14 mouse cellular contexts compared by ENCODE assay signal in the genomic region with DNA sequence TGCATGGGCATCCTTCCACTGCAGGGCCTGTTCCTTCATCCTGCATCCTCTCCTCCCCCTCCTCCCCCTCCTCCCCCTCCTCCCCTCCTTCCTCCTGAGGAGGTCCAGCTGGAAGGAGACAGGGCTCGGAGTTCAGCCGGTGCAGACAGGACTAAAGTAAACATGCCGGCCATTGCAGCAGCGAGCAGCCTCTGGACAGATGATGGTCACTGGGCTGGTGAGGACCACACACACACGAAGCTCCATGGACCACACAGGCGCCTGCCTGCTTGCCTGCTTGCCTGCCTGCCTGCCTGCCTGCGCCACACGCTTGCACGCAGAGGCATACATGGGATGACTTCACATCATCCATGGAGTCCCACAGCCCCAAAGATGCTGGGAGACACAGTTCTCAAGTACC.
DNase-seq lines count a peak whose midpoint lies in the region; ATAC-seq and TF ChIP-seq lines count a peak whose summit lies in the region.
"Had no signal": no experiment of that assay in that cellular context is flagged by ENCODE, and none has a peak within 500 bp of the region (broad histone marks: within the 10 kb centered on the region; RNA-seq: fewer than 3 reads in every experiment).

No protein-coding gene starts in this region.

- no peak for TF ChIP-seq CTCF in liver, postnatal 0 days (IDR thresholded peaks at IDR 0.05; ENCODE audit: low read depth)
- no peak for TF ChIP-seq CTCF in small intestine, adult 2 months (IDR thresholded peaks at IDR 0.05; ENCODE audit: extremely low read depth, insufficient read length, insufficient replicate concordance, low read depth, low read length)

- no peak overlapping the region for H3K4me2 ChIP-seq in liver, embryonic 11.5 days
- H3K4me2 ChIP-seq in liver, postnatal 0 days (ENCODE audit: low read depth, low read length): no peak overlapping the region
- no peak overlapping the region for H3K4me2 ChIP-seq in heart, embryonic 11.5 days
- H3K4me2 ChIP-seq: embryonic facial prominence, embryonic 12.5 days; hindbrain, embryonic 15.5 days had no signal

- no peak for TF ChIP-seq EP300 in liver, postnatal 0 days (IDR thresholded peaks at IDR 0.05; ENCODE audit: low read depth)

- TF ChIP-seq POLR2A in small intestine, adult 2 months (IDR thresholded peaks at IDR 0.05; ENCODE audit: low read depth, low read length): no peak

- no peaks in the 10 kb centered on the region for H3K36me3 ChIP-seq in heart, embryonic 10.5 days
- no peaks in the 10 kb centered on the region for H3K36me3 ChIP-seq in liver, embryonic 11.5 days (ENCODE audit: control insufficient read depth, insufficient read depth, low read length)
- H3K36me3 ChIP-seq in liver, postnatal 0 days (replicated peaks; ENCODE audit: insufficient read depth, low read length): no peaks in the 10 kb centered on the region
- H3K36me3 ChIP-seq in small intestine, adult 2 months (ENCODE audit: control insufficient read depth, insufficient read depth, low read length): no peaks in the 10 kb centered on the region
- H3K36me3 ChIP-seq in heart, embryonic 11.5 days (ENCODE audit: control insufficient read depth, insufficient read depth, low read length): no peaks in the 10 kb centered on the region
- H3K36me3 ChIP-seq: embryonic facial prominence, embryonic 12.5 days; hindbrain, embryonic 15.5 days had no signal

- H3K9ac ChIP-seq in liver, embryonic 11.5 days (ENCODE audit: low read depth, low read length): no peak overlapping the region
- H3K9ac ChIP-seq in liver, postnatal 0 days (replicated peaks): no peak overlapping the region
- H3K9ac ChIP-seq in heart, embryonic 11.5 days (ENCODE audit: low read depth, low read length): no peak overlapping the region
- H3K9ac ChIP-seq: embryonic facial prominence, embryonic 12.5 days; hindbrain, embryonic 15.5 days had no signal

- H3K27me3 ChIP-seq in heart, embryonic 10.5 days (ENCODE audit: insufficient read depth, poor library complexity, severe bottlenecking): peaks cover 87% of the 10 kb centered on the region
- peaks cover 12% of the 10 kb centered on the region for H3K27me3 ChIP-seq in liver, embryonic 11.5 days (replicated peaks; ENCODE audit: control insufficient read depth, insufficient read depth, low read length)
- H3K27me3 ChIP-seq in liver, postnatal 0 days (ENCODE audit: insufficient read depth, low read length): no peaks in the 10 kb centered on the region
- no peaks in the 10 kb centered on the region for H3K27me3 ChIP-seq in small intestine, adult 2 months (ENCODE audit: control insufficient read depth, insufficient read depth, low read length)
- H3K27me3 ChIP-seq in heart, embryonic 11.5 days (ENCODE audit: control insufficient read depth, insufficient read depth, low read length): peaks cover 45% of the 10 kb centered on the region

- peak overlapping the region; percentile 30 for H3K27ac ChIP-seq in heart, embryonic 10.5 days
- H3K27ac ChIP-seq in liver, embryonic 11.5 days (ENCODE audit: low read depth, low read length): peak overlapping the region; percentile 43; the same call in 1 of the 2 replicates
- H3K27ac ChIP-seq in liver, postnatal 0 days (ENCODE audit: low read depth): no peak overlapping the region
- H3K27ac ChIP-seq in small intestine, adult 2 months (ENCODE audit: insufficient read depth, low read depth, low read length): peak overlapping the region; percentile 57
- no peak overlapping the region for H3K27ac ChIP-seq in heart, embryonic 11.5 days (ENCODE audit: low read depth, low read length)
- H3K27ac ChIP-seq: embryonic facial prominence, embryonic 12.5 days; hindbrain, embryonic 15.5 days had no signal

- no peaks in the 10 kb centered on the region for H3K9me3 ChIP-seq in heart, embryonic 10.5 days
- H3K9me3 ChIP-seq in liver, embryonic 11.5 days (ENCODE audit: control insufficient read depth, low read length): no peaks in the 10 kb centered on the region
- H3K9me3 ChIP-seq in liver, postnatal 0 days (ENCODE audit: low read length): no peaks in the 10 kb centered on the region
- no peaks in the 10 kb centered on the region for H3K9me3 ChIP-seq in heart, embryonic 11.5 days (replicated peaks; ENCODE audit: control insufficient read depth, low read length)
- H3K9me3 ChIP-seq: embryonic facial prominence, embryonic 12.5 days; hindbrain, embryonic 15.5 days had no signal

- DNase-seq in heart, embryonic 10.5 days (ENCODE audit: low spot score): no peak
- DNase-seq in heart, adult 9 months (ENCODE audit: low spot score in 2 of 2): no peak
- DNase-seq in liver, embryonic 11.5 days (ENCODE audit: low spot score): peak; percentile 49
- no peak for DNase-seq in liver, postnatal 0 days
- DNase-seq in embryo, embryonic 11 days: peak; percentile 61
- DNase-seq: adrenal gland, adult 2 months; cerebellum, adult 8-10 months; thymus, postnatal 36 days had no signal

- ATAC-seq in liver, embryonic 11.5 days (replicated peaks; ENCODE audit: low FRiP score): no peak
- ATAC-seq in liver, postnatal 0 days: no peak
- no peak for ATAC-seq in monocyte, adult 5-6 weeks (replicated peaks; ENCODE audit: insufficient number of reproducible peaks, low FRiP score, low TSS enrichment, poor library complexity, severe bottlenecking)
- no peak for ATAC-seq in heart, embryonic 11.5 days (replicated peaks; ENCODE audit: insufficient number of reproducible peaks, low FRiP score, low TSS enrichment)

- H3K4me1 ChIP-seq in heart, embryonic 10.5 days: peaks cover 52% of the 10 kb centered on the region
- peaks cover 7% of the 10 kb centered on the region for H3K4me1 ChIP-seq in liver, embryonic 11.5 days (replicated peaks; ENCODE audit: control insufficient read depth, insufficient read depth, low read length)
- H3K4me1 ChIP-seq in liver, postnatal 0 days (ENCODE audit: insufficient read depth): peaks cover 3% of the 10 kb centered on the region; the same call in 1 of the 2 replicates
- H3K4me1 ChIP-seq in small intestine, adult 2 months (ENCODE audit: control insufficient read depth, insufficient read depth, insufficient read length, low read length): no peaks in the 10 kb centered on the region; the same call in 1 of the 2 replicates
- peaks cover 4% of the 10 kb centered on the region; the same call in 1 of the 2 replicates for H3K4me1 ChIP-seq in heart, embryonic 11.5 days (ENCODE audit: control insufficient read depth, insufficient read depth, low read length)
- H3K4me1 ChIP-seq: hindbrain, embryonic 15.5 days had no signal

- no peak overlapping the region for H3K4me3 ChIP-seq in heart, embryonic 10.5 days
- H3K4me3 ChIP-seq in liver, embryonic 11.5 days (ENCODE audit: low read depth, low read length): no peak overlapping the region
- no peak overlapping the region for H3K4me3 ChIP-seq in liver, postnatal 0 days (ENCODE audit: low read depth, low read length)
- H3K4me3 ChIP-seq in small intestine, adult 2 months (ENCODE audit: low read depth, low read length): no peak overlapping the region
- H3K4me3 ChIP-seq in heart, embryonic 11.5 days (ENCODE audit: low read depth, low read length): no peak overlapping the region
- H3K4me3 ChIP-seq: embryonic facial prominence, embryonic 12.5 days; hindbrain, embryonic 15.5 days; myocyte had no signal

- WGBS in heart, embryonic 10.5 days: 53% methylated on average over 9 of the region's 9 CpGs
- WGBS in liver, embryonic 11.5 days: 55% methylated on average over 7 of the region's 9 CpGs
- 53% methylated on average over 8 of the region's 9 CpGs for WGBS in liver, postnatal 0 days (ENCODE audit: insufficient replicate concordance)
- WGBS in small intestine, adult 2 months: 51% methylated on average over 7 of the region's 9 CpGs
- WGBS in heart, embryonic 11.5 days (ENCODE audit: insufficient replicate concordance): 49% methylated on average over 7 of the region's 9 CpGs

Comparison
In these comparisons a context has a peak if more than half of its experiments do, and no peak if none do; other contexts are left out.
1. DNase-seq: peak in liver, embryonic 11.5 days (single experiment) and embryo, embryonic 11 days (single experiment); none in heart, embryonic 10.5 days (single experiment), heart, adult 9 months (0 of 2) and liver, postnatal 0 days (single experiment).
2. H3K27ac ChIP-seq: peak in heart, embryonic 10.5 days (single experiment), liver, embryonic 11.5 days (single experiment) and small intestine, adult 2 months (single experiment); none in liver, postnatal 0 days (single experiment) and heart, embryonic 11.5 days (single experiment).